Mouse (Mus musculus) neural tube, embryonic 10.5 days (tissue): ENCODE data around the gene Aftph.
A peak's percentile ranks its signal among the peaks of the same experiment; 100 is the strongest.

Experiments used
- DNase-seq: peaks from one replicate; pipeline ENCODE4 v3.0.0-alpha.2; 2017; ENCODE audit warnings: low spot score; ENCODE audit errors: extremely low spot score

Aftph gene

DNA sequence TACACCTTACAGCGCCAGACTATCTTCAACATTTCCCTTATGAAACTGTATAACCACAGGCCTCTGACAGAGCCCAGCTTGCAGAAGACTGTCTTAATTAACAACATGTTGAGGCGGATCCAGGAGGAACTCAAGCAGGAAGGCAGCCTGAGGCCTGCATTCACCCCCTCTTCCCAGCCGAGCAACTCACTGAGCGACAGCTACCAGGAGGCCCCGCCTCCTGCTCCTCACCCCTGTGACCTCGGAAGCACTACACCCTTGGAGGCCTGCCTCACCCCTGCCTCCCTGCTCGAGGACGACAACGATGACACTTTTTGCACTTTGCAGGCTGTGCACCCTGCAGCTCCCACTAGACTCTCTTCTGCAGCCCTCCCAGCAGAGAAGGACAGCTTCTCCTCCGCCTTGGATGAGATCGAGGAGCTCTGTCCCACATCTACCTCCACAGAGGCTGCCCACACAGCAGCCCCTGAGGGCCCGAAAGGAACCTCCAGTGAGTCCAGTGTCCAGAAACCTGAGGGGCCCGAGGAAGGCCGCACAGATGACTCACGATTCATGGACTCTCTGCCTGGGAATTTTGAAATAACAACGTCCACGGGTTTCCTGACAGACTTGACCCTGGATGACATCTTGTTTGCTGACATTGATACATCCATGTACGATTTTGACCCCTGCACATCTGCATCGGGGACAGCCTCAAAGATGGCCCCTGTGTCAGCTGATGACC lies 93.3 kb downstream of the Aftph start:
- no peak for DNase-seq

DNA sequence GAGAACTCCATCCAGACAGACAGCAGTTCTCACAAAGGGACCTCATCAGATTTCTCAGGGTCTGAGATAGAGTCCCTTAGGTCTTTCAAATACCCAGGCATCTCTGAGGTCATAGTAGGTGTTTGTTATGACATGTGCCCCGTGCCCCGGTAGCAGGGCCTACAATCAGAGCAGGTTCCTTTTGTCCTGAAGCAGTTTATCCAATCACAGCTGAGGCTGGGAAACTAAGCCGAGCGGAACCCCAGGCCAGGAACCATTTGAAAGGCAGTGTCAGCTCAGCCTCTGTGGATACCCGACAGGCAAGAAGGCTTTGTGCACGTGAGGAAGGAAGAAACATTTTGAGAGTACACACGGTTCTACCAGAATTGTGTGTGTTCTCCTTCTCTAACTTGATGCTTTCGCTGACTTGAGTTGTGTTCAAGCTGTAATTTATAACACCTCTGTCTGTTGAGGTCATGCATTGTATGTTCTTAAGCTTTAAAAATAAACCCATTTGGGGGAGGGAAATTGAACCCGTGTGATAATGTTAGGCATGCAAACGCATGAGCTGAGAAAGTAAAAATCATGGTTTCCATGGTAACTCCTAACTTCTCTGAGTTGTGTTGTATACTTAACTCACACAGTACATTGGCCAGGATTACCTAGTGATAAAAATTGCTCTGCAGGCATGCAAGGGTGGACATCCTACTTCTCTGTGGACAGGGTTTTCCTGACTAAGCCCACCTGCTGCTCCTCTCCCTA lies 94.2 kb downstream of the Aftph start:
- no peak for DNase-seq

DNA sequence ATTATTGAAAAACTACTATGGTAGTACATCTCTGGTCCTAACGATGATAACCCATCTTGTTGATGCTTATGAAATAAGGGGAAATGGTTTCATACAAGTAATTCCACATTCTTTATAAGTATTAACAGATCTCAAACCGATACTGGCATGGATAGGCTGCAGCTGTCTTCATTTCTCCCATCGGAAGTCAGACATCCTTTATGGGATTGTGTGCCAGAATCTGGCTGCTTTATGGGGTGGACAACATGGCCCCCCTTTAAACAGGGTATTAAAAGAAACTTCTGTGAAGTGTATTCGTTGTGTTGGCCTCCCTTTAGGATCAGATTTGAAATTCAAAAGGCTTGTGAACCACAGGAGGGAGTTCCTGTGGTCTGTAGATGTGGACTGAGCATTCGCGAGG lies 95.2 kb downstream of the Aftph start:
- no peak for DNase-seq

DNA sequence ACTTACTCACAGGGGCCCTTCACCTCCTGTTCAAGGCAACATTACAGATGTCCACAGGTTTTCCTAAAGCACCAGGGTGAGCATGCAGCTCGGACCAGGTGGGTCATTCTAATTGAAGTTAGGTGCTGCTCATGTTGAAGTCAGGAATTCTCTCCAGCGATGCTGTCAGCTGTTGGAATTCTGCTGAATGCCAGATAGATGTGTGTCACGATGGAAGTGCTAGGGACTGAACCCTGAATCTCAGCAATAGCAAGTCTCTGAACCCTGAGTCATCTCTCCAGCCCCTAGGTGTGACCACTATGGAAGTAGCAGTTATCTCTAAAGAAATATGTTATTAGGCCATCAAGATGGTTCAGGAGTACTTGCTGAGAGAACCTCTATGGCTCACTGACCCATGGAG lies 95.9 kb downstream of the Aftph start:
- no peak for DNase-seq

DNA sequence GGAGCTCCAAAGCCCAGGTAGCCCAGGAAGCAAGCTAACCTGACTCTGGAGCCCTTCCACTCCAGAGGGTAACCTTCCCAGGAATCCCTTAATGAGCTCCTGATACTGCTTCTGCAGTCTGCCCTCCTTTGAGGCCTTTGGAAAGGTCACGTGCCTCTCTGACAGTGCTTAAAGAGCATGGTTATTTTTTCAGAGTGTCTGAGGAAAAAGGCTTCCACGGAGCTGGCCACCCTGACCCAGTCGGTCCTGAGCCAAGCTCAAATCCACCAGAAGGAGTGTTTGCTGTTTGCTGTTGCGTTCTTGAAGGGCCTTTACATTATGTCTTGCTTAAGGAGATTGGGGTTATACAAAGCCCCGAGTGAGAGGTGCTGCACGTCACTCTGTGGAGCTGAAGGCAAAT lies 96.5 kb downstream of the Aftph start:
- DNase-seq: no peak

DNA sequence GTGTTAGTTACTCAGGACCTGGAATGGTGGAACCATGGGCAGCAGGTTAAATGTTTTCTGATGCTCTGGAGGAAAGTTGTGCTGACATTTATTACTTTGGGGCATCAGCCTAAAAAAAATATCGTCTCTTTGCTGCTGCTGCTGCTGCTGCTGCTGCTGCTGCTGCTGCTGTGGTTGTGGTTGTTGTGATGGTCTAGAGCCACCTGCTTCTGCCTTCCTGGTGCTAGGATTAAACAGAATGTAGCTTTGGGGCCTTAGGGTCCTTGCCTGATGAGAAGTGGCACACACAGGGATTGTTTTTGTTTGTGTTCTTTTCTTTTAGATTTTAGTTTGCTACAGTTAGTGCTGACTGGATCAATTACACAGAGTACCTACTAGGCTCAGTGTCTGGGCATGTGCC lies 97.2 kb downstream of the Aftph start:
- no peak for DNase-seq

DNA sequence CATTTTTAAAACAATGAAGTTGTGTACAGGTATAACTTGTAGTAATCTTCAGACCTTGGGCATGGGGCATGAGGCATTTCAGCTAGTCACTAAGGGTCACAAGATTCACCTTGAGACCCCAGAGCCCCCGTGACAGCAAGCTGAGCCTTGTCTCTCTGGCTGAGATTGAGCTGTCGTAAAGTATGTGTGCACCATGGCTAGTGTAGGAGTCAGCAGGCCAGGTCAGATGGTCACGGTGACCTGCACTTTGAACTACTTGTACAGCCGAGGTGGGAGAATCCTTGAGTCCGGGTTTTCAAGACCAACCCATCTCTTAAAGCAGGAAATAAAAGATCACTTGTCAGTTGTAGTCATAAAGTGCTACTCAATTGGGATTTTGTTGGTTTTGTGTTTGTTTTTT lies 98.2 kb downstream of the Aftph start:
- DNase-seq: no peak

DNA sequence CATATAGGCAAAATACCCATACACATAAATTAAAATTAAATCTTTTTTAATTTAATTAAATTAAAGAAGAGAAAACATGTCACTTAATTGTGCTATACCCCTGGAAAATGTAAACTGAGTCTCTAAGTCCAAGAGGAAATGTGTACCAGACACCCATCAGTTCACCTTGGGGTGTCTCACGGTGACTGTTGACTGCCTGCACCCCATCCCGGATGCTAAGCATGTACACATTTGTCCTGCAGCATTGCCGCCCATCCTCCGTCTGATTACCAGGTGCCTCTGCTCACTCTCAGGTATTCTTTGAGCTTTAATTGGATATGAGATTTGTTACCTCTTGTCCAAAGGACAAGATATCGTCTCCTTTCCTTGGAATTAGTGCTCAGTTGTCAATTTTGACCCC lies 99.1 kb downstream of the Aftph start:
- DNase-seq: no peak

DNA sequence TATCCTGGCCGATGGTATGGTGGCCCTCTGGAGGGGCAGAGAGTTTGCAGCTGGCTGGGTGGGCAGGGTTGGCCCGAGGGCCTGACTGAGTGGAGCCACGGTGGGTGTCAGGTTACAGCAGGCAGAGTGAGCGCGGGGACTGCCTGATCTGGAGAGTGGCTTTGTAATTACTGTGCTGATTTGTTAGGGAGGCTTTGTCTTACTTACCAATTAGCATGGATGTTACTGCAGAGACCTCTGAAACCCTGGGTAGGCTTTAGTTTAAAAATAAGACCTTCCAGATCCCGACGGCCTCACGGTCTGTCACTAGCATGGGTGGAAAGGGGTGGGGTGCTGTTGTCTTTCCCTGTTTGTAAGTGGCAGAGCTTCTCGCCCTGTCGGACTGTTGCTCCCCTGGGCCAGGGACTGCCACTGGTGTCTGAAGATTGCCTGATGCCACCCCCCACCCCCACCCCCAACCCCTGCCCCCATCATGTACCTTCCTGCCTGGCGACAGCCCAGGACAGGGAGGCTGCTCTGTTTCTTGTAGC lies 101.4 kb downstream of the Aftph start:
- DNase-seq: peak; percentile 68

DNA sequence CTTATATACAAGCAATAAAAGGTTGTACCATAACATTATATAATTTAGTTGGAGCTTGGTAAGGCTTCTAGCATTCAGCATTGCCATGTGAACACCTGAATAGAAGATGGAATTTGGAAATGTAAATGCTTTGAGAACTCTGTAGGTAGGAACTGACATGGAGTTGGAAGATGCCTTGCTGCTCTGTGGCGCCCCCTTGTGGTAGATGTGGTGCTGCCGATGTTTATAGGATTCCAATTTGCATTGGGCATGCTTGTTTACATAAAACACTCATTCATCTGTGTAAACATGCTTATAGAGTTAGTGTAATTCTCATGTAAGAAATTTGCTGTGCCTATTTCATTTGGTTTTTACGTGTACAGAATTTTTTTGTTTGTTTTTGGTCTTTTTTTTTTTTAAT lies 102.5 kb downstream of the Aftph start:
- DNase-seq: peak; percentile 84

DNA sequence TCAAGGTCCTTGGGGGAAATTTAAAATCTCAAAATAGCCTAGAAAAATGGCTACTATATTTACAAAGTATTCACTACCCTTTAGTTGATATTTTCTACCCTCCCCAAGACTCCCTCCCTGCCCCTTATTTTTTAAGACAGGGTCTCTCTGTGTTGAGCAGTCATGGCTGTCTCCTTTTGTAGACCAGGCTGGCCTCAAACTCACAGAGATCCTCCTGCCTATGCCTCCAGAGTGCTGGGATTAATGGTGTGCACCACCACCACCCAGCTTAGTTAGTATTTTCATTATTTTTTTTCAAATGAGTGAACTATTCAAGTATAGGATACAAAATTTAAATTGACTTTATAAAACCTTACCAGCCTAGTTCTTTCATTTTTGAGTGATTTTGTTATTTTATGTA lies 104.3 kb downstream of the Aftph start:
- no peak for DNase-seq

DNA sequence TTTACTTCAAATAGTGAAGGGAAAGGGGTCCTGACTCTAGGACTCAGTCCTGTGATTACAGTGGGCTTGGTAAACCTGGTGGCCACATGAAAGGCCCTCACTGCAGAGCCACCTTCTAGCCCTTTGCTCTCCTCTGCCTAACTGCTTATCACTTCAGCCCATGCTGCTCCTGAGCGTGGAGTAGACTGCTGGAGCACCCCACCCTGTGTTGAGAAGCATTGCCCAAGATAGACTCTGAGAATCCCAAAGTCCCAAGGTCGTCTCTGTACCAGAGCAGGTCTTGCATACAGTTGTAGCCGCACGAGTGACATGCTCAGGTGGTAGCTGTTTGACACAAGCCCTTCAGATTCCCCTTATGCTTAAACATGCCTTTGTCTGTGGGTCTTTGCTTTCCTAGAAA lies 105.3 kb downstream of the Aftph start:
- DNase-seq: no peak

DNA sequence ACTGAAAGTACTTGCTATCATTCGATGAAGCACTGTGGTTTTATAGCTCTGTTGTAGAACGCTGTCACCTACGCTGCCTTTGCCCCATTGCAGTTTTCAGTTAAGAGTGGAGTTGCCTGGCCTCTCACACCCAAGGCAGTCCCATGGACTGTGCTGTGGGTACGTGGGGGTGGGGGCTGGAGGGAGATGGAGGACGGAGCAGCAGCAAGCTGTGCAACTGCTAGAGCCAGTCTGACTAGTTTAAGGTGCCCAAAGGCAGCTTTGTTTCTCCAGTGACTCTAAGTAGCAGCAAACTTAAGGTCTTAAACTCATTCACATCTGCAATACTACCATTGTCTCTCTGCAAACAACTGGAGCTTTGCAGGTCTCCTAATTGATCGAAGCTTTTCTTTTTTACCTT lies 105.7 kb downstream of the Aftph start:
- DNase-seq: no peak
